Mouse (Mus musculus) brain, embryonic 14.5 days (tissue): ENCODE measurements around the gene Tmem274.

Source experiments
- CTCF ChIP-seq: fragments of 200-500 bp; IDR thresholded peaks from 2 replicates; pipeline ENCODE4 v1.5.1; 2012; ENCODE audit warnings: inconsistent platforms, mild to moderate bottlenecking, moderate library complexity, borderline replicate concordance; ENCODE audit not compliant: insufficient read depth, insufficient read length; ENCODE audit errors: extremely low read depth
- POLR2A ChIP-seq: fragments of 200-500 bp; IDR thresholded peaks from 2 replicates; pipeline ENCODE4 v1.6.1; 2012; ENCODE audit warnings: mild to moderate bottlenecking, inconsistent platforms, borderline replicate concordance; ENCODE audit not compliant: poor library complexity, insufficient read depth, insufficient read length, severe bottlenecking; ENCODE audit errors: extremely low read depth

GRCm38 (mm10) chr4:149442436-149442835 is 34.7 kb upstream of the Tmem274 start:
- TF ChIP-seq POLR2A (no peak), CTCF (no peak)
